Mouse (Mus musculus) embryonic stem cell, embryonic (primary cell): ENCODE results near the gene Ttc9b.

ENCODE experiments used
- CTCF ChIA-PET, 4 experiments: fragments of 300-600 bp in 2 of 4; fragments of 350-600 bp in 2 of 4; sonication (Branson Sonifier 250); formaldehyde crosslinking; loops; one replicate each; lab custom pipeline; 2022; ENCODE audit warnings: inconsistent platforms in 2 of 4; lab: Charles Lee
- POLR2A ChIA-PET, 4 experiments: fragments of 300-600 bp in 2 of 4; fragments of 350-600 bp in 2 of 4; sonication (Branson Sonifier 250); formaldehyde crosslinking; loops; one replicate each; lab custom pipeline; 2022; ENCODE audit warnings: antibody characterized with exemption in 4 of 4, inconsistent platforms in 1 of 4; lab: Charles Lee

Ttc9b gene

DNA sequence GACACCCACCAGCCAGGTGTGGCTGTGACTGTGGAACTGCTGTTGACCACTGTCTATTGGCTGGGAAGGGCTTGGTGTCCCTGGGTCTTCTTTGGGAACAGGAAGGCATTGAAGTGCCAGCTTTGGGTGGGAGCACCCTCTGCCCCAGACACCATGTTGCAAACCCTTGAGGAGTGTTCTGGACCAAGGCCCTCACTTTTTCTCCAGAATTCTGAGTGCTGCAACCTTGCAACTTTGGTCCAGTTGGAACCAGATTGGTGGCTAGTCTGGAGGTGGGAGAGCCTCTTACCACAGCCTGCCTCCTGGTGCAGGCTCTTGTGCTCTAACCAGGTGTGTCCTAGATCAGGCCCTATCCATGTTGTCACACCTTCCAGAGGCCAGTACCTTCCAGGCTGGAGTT lies 28.7 kb upstream of the Ttc9b start:
- POLR2A ChIA-PET = interaction anchor here in 3 of 4 experiments (0.6 to 4.2 kb wide), 6 partner anchors 11 to 505 kb away, joined by 3 to 28 read pairs (median 9); partner anchors contain the start of gene Akt2 (in 1 of the 3)

DNA sequence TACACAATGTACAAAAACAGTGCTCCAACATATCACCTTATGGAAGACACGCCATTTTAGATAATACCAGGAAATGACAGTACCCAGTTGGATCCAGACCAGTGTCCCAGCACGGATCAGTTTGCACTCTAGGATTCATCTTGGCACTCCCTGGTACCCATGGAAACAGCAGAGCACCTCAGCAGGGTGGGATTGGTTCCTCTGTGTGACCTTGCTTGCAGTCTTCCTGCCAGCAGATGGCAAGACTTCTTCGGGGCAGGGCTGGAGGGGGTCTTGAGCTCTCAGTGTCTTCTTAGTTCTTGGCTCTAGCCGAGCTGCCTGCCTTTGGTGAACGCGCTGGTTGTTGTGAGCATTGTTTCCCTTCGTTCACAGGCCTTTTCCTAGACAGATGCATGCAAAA lies 26.0 kb upstream of the Ttc9b start:
- ChIA-PET POLR2A (interaction anchor here in 3 of 4 experiments (1.0 to 1.7 kb wide), 8 partner anchors 9 to 41 kb away, joined by 3 to 5 read pairs (median 4); partner anchors contain the start of gene Akt2 (in 1 of the 3)), CTCF (no interaction called here)

More for the DNA sequence above, 28.7 kb upstream of the Ttc9b start:
- CTCF ChIA-PET = interaction anchor here in 2 of 4 experiments (1.3 to 1.5 kb wide), 2 partner anchors 51 to 106 kb away, joined by 3 read pairs; no protein-coding TSS in a partner anchor

- ChIA-PET CTCF (no interaction called here), POLR2A (interaction anchor here in 3 of 4 experiments (0.8 to 1.7 kb wide), 7 partner anchors 19 to 750 kb away, joined by 3 to 5 read pairs (median 4); partner anchors contain the start of gene Akt2 (in 1 of the 3))
Measured at GRCm38 (mm10) chr7:27628190-27628589, 25.5 kb upstream of the Ttc9b start.

DNA sequence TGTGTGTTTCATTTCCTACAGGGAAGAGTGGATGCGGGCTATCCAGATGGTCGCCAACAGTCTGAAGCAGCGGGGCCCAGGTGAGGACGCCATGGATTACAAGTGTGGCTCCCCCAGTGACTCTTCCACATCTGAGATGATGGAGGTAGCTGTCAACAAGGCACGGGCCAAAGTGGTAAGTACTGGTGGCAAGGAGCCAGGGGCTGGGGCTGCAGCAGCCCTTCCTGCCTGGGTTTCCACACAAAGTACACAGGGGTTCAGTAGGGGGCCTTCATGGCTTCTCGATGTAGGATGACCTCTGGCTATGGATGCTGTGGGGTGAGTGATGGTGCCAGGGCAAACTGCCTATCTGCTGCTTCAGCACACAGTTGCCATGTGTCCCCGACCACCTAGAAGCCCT lies 24.9 kb upstream of the Ttc9b start:
- POLR2A ChIA-PET = interaction anchor here in 3 of 4 experiments (0.8 to 1.7 kb wide), 6 partner anchors 12 to 750 kb away, joined by 3 to 5 read pairs (median 4); no protein-coding TSS in a partner anchor
- CTCF ChIA-PET = interaction anchor here in 1 of 4 experiments (0.6 kb wide), 1 partner anchor 9 kb away, joined by 14 read pairs; no protein-coding TSS in a partner anchor

DNA sequence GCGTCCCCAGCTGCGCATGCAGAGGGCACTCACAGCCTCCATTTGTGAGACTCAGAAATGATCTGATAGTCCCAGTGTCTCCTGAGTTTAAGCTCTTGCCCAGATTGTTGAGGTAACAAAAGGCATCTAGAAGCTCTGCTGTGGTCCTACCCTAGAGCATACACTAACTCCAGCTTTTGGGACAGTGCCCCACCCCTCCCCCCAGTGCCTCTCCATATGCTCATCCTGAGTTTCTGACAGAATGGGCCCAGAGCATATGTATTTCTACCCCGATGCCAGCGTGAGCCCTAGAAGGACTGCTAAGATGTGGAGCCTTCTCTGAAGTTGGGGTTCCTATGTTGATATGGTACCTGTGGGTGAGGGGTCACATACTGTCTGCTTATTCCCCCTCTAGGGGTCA lies 22.3 kb upstream of the Ttc9b start:
- ChIA-PET POLR2A (interaction anchor here in 2 of 4 experiments (1.0 to 1.8 kb wide), 6 partner anchors 9 to 40 kb away, joined by 3 to 5 read pairs (median 4); partner anchors contain the start of gene Akt2 (in 1 of the 2)), CTCF (interaction anchor here in 2 of 4 experiments (0.6 to 1.2 kb wide), 6 partner anchors 13 to 346 kb away, joined by 3 to 4 read pairs (median 3); no protein-coding TSS in a partner anchor)

DNA sequence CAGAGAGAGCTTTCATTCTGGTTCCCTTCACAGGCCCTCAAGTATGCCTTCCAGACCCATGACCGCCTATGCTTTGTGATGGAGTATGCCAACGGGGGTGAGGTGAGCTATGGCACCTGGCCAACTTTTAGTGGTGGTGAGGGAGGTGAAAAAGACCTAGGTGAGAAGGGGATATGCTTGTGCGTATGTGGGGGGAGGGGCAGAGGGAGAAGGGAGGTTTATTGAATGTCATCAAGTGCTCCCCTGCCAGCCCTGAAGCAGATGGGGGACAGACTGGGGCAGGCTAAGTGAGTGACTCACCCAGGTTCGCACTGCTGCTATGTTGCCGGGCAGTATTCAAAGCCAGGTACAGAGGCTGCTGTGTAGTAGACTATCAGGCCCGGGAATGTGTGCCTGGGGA lies 20.5 kb upstream of the Ttc9b start:
- ChIA-PET POLR2A (interaction anchor here (0.8 to 4.5 kb wide), 8 partner anchors 10 to 125 kb away, joined by 3 to 28 read pairs (median 4); no protein-coding TSS in a partner anchor), CTCF (interaction anchor here in 3 of 4 experiments (0.6 to 1.0 kb wide), 3 partner anchors 9 to 22 kb away, joined by 3 read pairs; no protein-coding TSS in a partner anchor)

- ChIA-PET POLR2A (interaction anchor here in 3 of 4 experiments (1.2 to 4.5 kb wide), 3 partner anchors 11 to 237 kb away, joined by 3 to 28 read pairs (median 3); no protein-coding TSS in a partner anchor), CTCF (interaction anchor here in 2 of 4 experiments (0.6 to 0.9 kb wide), 2 partner anchors 10 to 91 kb away, joined by 3 to 4 read pairs; no protein-coding TSS in a partner anchor)
Measured at GRCm38 (mm10) chr7:27634691-27635090, 19.0 kb upstream of the Ttc9b start.

- ChIA-PET CTCF (interaction anchor here in 1 of 4 experiments (0.9 kb wide), 1 partner anchor 9 kb away, joined by 4 read pairs; no protein-coding TSS in a partner anchor), POLR2A (interaction anchor here in 1 of 4 experiments (4.5 kb wide), 1 partner anchor 11 kb away, joined by 28 read pairs; no protein-coding TSS in a partner anchor)
Measured at GRCm38 (mm10) chr7:27635094-27635493, 18.6 kb upstream of the Ttc9b start.

- POLR2A ChIA-PET = interaction anchor here in 3 of 4 experiments (0.5 to 2.0 kb wide), 30 partner anchors 8 to 752 kb away, joined by 3 to 9 read pairs (median 3); partner anchors contain the start of gene Sertad1 (in 2 of the 3)
- CTCF ChIA-PET = interaction anchor here (0.5 to 1.8 kb wide), 55 partner anchors 8 to 792 kb away, joined by 3 to 12 read pairs (median 4); partner anchors contain the start of genes Ttc9b (in 2 of the 4) and Zfp607b (in 1 of the 4)
Measured at GRCm38 (mm10) chr7:27644471-27644870, 9.2 kb upstream of the Ttc9b start.

DNA sequence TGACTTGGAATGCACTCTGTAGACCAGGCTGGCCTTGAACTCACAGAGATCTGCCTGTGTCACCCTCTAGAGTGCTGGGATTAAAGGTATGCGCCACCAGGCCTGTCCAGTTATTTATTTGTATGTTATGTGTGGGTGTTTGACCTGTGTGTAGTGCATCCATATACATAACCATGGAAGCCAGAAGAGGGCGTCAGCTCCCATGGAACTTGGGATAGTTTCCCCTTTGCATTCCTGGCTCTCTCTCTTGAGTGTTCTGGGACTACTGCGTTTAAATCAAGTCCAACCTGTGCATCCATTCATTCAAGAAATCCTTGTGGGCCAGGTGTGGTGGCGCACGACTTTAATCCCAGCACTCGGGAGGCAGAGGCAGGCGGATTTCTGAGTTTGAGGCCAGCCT lies 7.2 kb upstream of the Ttc9b start:
- POLR2A ChIA-PET = interaction anchor here (0.6 to 2.6 kb wide), 26 partner anchors 23 to 362 kb away, joined by 3 to 13 read pairs (median 5); partner anchors contain the start of genes Zfp607b (in 2 of the 4), Akt2 (in 1 of the 4), Sertad1 (in 1 of the 4) and Zfp60 (in 1 of the 4)
- CTCF ChIA-PET = interaction anchor here in 2 of 4 experiments (0.8 to 1.6 kb wide), 8 partner anchors 8 to 345 kb away, joined by 3 to 4 read pairs (median 3); partner anchors contain the start of gene Akt2 (in 1 of the 2)

DNA sequence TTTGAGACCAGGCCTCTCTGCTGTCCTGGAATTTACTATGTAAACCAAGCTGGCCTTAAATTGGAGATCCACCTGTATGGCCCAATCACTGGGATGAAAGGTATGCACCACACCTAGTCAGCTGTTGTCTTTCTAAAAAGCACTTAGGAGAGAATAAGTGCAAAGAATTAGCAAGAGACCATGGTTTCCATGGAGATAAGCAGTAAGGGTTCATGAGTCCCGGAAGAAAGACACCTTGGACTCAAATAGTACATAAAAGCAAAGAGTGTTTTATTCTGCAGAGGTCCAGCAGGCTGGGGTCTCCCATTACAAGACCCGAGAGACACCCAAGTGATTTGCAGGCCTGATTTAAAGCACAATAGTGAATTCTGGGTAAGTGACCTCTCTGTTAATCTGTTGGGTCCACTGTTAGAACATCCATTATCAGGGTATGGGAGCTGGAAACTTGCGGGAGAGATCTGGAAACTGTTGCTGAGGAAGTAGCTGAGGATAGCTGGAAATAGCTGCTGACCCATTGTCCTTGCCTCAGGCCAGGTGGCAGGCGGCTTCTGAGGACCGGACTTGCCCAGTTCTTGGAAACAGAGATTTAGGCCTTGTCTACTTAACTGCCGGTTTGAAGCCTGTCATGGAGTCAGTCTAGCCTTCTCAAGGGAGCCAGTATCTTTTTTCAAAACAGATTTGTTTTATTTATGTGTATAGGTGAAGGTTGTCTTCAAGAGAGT lies 6.3 kb upstream of the Ttc9b start:
- CTCF ChIA-PET = interaction anchor here in 3 of 4 experiments (0.6 to 1.4 kb wide), 11 partner anchors 24 to 345 kb away, joined by 3 to 6 read pairs (median 3); no protein-coding TSS in a partner anchor
- POLR2A ChIA-PET = interaction anchor here (0.6 to 2.6 kb wide), 35 partner anchors 16 to 363 kb away, joined by 3 to 13 read pairs (median 5); partner anchors contain the start of genes Akt2 (in 2 of the 4), Zfp607b (in 2 of the 4), Sertad1 (in 1 of the 4) and Shkbp1 (in 1 of the 4)

DNA sequence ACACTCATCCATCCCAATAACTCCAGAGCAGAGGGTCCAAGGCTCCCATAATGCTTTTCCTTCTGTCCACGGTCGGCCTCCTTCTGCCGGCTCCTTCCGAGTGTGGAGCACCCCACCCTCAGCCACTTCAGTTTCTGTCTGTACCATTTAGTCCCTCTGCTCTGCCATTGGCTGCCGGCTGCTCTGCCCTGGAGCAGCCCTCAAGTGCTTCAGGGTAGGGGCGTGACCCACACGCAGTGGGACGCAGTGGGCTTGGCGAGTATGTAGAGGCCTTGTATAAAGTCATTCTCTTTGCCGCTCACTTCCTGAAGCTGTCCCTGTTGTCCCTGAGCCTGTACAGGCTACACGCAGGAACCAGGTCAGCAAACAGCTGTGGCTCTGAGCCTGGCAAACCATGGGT lies 4.0 kb upstream of the Ttc9b start:
- CTCF ChIA-PET = interaction anchor here in 3 of 4 experiments (0.6 to 1.0 kb wide), 3 partner anchors 36 to 82 kb away, joined by 3 to 9 read pairs (median 3); no protein-coding TSS in a partner anchor
- POLR2A ChIA-PET = interaction anchor here (0.5 to 1.7 kb wide), 18 partner anchors 9 to 364 kb away, joined by 3 to 8 read pairs (median 3); partner anchors contain the start of genes Zfp607b (in 2 of the 4) and Sertad1 (in 1 of the 4)

DNA sequence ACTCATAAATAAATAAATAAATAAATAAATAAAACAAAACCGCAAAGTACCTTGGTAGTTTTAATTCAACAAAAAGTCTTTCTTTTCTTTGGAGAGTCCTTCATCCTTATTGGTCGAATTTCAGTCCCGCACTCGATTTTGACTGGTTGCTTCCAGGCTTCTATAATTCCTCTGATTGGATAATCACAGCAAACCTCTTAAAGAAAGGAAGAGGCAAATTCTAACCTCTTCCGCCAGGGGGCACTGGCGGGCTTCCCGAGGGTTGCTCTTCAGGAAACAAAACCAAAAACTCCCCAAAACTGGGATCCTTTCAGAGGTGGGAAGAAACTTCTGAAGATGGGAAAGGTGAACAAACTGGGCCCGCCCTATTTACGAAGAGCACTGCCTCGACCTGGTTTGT lies 2.8 kb upstream of the Ttc9b start:
- CTCF ChIA-PET = interaction anchor here in 3 of 4 experiments (0.6 to 1.0 kb wide), 10 partner anchors 13 to 450 kb away, joined by 3 to 6 read pairs (median 3); partner anchors contain the start of gene Zfp607b (in 1 of the 3)
- POLR2A ChIA-PET = interaction anchor here in 3 of 4 experiments (0.5 to 1.7 kb wide), 9 partner anchors 8 to 242 kb away, joined by 3 to 8 read pairs (median 4); partner anchors contain the start of genes Zfp607b (in 2 of the 3) and Sertad1 (in 1 of the 3)

GRCm38 (mm10) chr7:27654607-27655276 lies 1.0 kb downstream of the Ttc9b start:
- CTCF ChIA-PET = interaction anchor here (0.6 to 2.5 kb wide), 45 partner anchors 8 to 515 kb away, joined by 3 to 20 read pairs (median 4); partner anchors contain the start of genes Map3k10 (in 3 of the 4), Zfp607b (in 3 of the 4), Sertad1 (in 2 of the 4) and Zfp60 (in 2 of the 4)
- POLR2A ChIA-PET = interaction anchor here in 3 of 4 experiments (0.6 to 1.4 kb wide), 16 partner anchors 8 to 873 kb away, joined by 3 to 6 read pairs (median 4); partner anchors contain the start of genes Zfp607b (in 2 of the 3), Fbl (in 1 of the 3), Prx (in 1 of the 3) and Sertad1 (in 1 of the 3)

DNA sequence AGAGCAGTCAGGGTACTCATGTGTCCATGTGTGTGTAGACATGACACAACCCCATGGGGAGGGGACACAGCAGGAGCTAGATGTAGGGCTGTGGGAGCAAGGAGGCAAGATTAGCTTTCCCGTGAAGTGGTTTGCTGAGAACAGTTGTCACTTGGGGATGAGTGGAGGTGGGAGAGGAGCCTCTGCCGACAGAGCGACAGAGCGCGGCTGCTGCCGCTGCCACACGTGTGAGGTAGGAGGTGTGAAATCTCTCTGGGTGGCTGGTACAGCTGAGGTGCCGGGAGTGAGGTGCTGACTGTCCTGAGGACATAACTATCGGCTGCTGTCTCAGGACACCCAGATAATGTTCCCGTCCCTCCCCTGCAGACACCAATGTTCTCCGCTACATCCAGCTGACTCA lies 1.8 kb downstream of the Ttc9b start:
- ChIA-PET POLR2A (interaction anchor here in 3 of 4 experiments (0.6 to 1.4 kb wide), 7 partner anchors 9 to 874 kb away, joined by 3 to 4 read pairs (median 4); partner anchors contain the start of genes Prx (in 1 of the 3), Sertad1 (in 1 of the 3) and Zfp607b (in 1 of the 3)), CTCF (interaction anchor here (0.6 to 2.1 kb wide), 9 partner anchors 9 to 148 kb away, joined by 3 to 7 read pairs (median 3); no protein-coding TSS in a partner anchor)

GRCm38 (mm10) chr7:27656600-27656999 lies 2.9 kb downstream of the Ttc9b start:
- ChIA-PET POLR2A (interaction anchor here in 1 of 4 experiments (2.0 kb wide), 1 partner anchor 10 kb away, joined by 7 read pairs; no protein-coding TSS in a partner anchor), CTCF (no interaction called here)
